Mouse (Mus musculus) gastrocnemius, postnatal 10 days (tissue): ENCODE measurements around the gene Adm. TPM values are rescaled to one million over a fixed set of nuclear protein-coding genes. Genes with fewer than 3 reads are reported as not detected.

Source experiments
- DNase-seq: peaks from one replicate; pipeline ENCODE4 v3.0.0; 2021; ENCODE audit warnings: mixed read lengths
- total RNA-seq, 2 experiments: library from RNA; stranded (reverse); gene quantifications; 2 replicates each; pipeline ENCODE4 v1.2.3; 2021

Adm gene
- total RNA-seq, 2 experiments from 2014 or later, result 6.3 to 9.9 TPM

DNA sequence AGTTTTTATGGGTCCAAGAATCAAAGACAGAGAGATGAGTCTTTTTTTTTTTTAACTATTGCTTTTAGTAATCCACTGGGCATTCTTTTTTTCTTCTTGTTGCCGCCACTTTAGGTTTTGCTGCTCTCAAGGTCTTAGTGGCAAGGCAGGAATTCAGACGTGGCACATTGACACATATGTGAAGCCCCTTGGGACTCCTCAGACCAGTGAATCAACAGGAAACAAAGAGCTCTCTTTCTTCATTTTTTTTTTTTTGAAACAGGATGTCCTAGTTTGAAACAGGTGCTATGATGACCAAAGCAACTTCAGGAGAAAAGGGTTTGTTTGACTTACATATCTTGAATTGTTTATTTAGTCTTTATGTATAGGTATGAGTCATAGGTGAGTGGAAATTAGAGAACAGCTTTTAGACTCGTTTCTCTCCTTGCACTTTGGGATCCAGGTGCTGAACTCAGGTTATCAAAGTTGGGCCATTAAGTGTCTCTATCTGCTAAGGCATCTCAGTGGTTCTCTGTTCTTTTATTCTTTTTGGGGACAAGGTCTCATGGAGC, 31.0 kb downstream of the Adm start:
- no peak for DNase-seq

GRCm38 (mm10) chr7:110666537-110666936, 39.1 kb downstream of the Adm start:
- DNase-seq, result no peak

DNA sequence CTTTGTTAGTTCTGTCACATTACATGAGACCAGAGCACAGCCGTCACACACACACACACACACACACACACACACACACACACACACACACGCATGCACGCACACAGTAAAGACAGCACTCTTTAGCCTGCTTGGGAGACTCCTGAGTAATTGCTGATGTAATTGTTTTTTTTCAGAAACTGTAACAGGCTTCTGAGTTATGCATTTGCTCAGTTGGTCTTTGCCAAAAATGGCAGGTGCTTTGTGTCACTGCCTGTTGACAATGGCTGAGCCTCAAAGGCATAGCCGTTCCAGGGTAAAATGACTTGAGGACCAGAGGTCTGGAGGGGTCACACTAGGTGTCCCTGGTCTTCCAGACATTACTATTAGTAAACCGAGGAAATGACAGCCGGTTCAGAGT, 40.8 kb downstream of the Adm start:
- no peak for DNase-seq

DNA sequence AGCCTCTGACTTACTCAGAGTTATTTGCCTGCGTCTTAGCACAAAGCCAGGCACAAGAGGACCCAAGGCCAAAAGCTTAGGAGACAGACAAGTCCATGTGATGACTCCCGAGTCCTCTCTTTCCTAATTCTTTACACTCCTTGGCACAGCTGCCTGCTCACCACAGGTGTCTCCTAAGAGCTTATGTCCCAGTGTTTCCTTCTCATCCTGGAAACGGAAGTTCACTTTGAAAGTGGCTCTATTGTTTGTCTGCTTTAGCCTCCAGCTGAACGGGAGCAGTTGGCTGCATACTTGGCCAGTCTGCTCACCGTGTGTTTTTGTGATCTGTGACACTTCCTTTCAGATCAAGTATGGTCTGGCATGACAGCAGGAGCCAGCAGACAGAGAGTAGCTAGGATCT, 41.3 kb downstream of the Adm start:
- no peak for DNase-seq

- DNase-seq, result no peak
Observed at GRCm38 (mm10) chr7:110671121-110671680, 43.7 kb downstream of the Adm start.

Other genes with a start within 250 kb of the Adm start
- gene Sbf2, start 12.7 kb upstream of the Adm start, total RNA-seq, result 10 to 100 TPM; 27.0 to 36.0 TPM
- 1 to 10 TPM; 4.8 to 7.2 TPM for gene Ampd3, start 140.5 kb downstream of the Adm start, total RNA-seq
- 10 to 100 TPM; 14.6 to 17.6 TPM for gene Rnf141, start 216.8 kb downstream of the Adm start, total RNA-seq
- gene Lyve1, start 235.6 kb downstream of the Adm start, total RNA-seq, result 10 to 100 TPM in 1 of 2 experiments, 1 to 10 TPM in 1; 8.4 to 11.5 TPM